Mouse (Mus musculus) c-Kit-positive CD71-negative TER-119-negative erythroid progenitor cells, embryonic 14.5 days (primary cell): ENCODE measurements around the gene Abhd17a.
A peak's percentile ranks its signal among the peaks of the same experiment; 100 is the strongest.

Experiments
- DNase-seq: peaks from one replicate; pipeline ENCODE4 v3.0.0-alpha.2; 2013; ENCODE audit warnings: low read depth

Abhd17a gene

DNA sequence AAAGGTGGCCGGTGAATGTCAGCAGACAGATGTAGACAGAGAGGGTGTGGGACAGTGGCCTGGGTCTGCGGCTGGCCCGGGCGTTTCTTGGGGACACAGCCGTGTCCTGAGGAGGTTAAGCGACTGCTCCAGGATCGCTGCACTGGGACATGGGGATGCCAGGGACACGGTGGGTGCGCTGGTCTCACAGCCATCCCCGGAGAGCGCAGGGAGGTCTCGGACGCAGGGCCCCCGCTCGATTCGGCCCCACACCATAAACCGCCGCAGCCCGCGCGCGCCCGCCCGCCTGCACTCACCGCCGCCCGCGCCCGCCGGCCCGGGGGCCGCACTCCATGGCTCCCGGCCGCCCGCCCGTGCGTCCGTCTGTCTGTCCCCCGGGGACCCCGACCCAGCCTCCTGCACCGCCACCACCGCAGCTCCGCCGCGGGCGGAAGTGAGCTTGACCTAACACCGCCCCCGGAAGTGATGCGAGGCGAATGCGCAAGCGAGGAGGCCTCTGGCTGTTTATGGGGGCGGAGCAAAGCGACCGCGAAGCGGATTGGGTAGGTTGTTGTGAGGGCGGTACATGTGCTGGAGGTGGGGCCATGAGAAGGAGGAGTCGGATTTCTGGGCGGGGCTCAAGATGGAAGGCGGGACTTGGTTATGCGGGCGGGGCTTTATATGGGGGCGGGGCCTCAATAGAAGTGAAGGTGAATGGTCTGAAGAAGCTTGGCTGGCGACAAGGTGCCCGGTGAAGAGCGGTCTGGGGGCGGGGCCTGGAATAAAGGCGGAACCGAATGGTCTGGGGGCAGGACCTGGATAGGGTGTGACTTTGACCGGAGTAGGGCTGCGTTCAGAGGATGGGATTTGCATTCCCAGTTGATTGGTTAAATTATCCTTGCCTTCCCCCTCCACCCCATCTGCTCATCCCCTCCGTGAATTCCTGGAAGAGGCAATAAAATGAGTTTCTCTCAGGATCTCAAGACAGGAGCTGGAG is at the start of gene Abhd17a:
Gene Abhd17a, minus strand, starts transcription at position 463 of the 976 bp plus-strand sequence.
- DNase-seq: peak; percentile 99

DNA sequence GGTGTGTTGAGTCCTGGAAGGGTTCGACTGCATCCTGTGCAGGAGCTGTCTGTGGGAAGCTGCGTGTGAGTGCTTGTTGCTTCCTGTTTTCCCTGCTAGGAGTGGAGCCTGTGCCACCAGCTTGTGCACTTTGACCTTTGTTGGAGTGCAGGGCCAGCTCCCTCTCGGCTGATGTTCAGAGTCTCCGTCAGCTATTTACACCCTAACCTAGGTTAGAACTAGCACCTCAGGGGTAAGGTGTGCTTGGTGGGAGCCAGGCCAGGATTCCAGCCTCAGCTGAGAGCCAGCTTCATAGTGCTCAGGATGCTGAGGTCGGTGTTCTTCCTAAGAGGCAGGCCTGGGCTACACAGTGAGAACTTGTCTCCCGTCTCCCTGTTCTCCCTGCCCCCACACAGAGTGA is 45.2 kb upstream of the Abhd17a start:
- DNase-seq: no peak

DNA sequence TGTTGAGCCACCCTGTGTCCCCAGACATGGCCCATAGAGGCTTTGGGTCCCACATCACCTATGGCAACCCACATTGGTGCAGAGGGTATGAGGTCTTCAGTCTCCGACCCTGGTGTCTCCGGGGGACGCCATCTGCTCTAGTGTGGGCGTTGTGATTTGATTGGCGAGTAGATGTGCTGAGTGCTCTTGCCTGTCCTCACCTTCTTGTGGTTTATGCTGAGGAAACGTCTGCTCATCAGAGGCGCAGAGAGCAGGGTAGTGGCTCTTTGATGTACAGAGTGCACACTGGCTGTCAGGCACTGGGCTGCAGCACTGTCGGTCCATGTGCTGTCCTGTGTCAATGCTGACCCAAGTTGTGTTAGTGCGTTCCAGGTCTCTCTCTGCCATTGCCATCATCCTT is 38.8 kb upstream of the Abhd17a start:
- no peak for DNase-seq

DNA sequence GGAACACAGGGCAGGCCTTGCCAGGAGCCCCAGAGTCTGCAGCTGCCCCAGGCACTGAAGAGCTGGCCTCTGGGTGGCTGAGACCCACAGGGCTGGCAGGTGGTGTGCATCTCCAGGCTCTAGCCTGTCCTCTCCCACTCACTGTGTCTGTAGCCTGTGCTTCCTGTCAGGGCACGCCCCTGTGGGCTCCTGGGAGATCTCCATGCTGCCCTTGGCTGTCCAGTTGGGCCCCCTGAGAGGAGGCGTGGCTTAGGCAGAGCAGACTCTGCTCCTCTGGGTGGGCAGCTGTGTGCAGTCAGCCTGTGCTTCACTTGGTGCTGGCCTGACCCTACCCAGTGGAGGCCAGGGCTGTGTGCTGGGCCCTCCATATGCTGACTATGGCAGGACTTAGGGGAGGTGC is 37.5 kb upstream of the Abhd17a start:
- no peak for DNase-seq

DNA sequence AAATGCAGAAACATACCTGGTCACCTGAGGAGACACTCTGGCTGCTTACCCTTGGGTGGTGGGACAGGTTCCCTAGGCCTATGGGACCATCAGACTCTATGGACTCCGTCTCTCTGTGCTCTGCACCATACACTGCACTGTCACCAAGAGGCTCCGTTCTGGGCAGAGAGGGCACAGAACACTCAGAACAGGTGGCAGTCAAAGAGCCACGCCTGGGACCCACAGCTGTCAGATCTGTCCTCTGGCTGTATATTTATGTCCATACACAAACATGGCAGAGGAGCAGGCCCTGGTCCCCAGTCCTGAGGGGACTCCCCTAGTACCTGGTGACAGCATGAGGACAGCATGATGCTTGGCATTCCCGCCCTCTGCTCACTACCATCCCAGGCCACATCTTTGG is 35.6 kb upstream of the Abhd17a start:
- DNase-seq: no peak

DNA sequence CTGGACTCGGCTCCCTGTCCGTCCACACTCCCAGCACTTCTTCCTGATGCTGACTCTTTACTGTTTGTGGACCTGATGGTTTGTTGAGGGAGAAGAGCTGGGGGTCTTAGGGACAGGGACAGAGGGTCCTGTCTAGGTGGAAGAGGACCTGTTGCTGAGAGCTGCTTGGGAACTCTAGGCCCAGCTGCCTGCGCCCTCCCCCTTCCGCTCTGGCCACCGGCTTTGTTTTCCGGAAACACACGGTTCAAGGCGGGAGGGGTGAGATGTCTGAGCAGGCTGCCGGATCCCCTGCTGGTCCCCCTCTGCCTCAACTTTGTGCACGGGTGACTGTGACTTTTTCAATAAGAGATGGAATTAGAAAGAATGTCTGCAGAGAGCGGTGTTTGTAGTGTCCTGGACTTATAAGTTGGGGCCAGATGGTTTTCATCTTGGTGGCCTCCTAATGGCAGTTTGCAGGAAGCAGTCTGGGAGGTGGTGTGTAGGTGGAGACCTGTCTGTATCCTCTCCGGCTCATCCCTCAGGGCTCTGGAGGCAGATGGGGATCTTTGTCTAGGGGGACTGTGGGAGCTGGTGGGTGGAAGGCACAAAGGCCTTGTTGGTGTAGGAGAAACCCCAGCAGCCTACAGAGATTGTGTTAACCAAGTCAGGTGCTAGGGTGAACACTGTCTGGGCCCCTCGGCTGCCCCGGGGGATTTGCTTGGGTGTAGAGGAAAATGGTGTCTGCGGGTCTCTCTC is 33.5 kb upstream of the Abhd17a start:
- DNase-seq: no peak

DNA sequence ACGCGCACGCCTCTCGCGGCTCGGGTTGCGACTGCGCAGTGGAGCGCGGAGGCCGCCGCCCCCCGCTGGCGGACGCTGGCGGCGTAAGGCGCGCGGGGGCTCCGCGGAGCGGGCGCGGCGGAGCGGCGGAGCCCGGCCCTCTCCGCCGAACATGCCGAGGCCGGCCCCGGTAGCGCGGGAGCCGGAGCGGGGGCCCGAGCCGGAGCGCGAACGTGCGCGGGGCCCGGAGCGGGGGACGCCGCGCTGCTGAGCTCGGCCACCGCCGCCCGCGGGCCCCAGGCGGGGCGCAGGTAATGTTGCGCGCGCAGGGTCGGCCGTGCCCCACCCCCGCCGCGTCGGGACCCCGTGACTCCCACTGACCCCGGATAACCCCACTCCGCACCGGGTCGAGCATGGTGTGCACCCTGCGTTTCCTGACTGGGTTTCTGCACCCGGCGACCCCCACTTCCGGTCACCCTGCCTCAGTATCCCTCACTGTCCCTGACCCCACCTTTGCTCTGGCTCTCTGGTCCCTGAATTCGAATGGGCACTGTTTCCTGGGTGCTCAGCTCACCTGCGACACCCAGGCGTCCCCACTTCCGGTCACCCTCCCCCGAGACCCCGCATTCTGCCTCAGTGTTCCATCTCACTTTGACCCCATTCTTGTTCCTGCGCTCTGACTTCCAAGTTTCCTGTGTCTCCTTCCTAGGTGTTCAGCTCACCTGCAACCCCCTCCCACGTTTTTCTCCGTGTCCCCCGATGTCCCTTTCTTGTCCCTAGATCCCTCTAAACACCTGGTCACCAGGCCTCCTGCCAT is 32.7 kb upstream of the Abhd17a start, which contains the start of gene Csnk1g2:
Gene Csnk1g2, plus strand, starts transcription at position 178 of the 796 bp plus-strand sequence.
- no peak for DNase-seq

DNA sequence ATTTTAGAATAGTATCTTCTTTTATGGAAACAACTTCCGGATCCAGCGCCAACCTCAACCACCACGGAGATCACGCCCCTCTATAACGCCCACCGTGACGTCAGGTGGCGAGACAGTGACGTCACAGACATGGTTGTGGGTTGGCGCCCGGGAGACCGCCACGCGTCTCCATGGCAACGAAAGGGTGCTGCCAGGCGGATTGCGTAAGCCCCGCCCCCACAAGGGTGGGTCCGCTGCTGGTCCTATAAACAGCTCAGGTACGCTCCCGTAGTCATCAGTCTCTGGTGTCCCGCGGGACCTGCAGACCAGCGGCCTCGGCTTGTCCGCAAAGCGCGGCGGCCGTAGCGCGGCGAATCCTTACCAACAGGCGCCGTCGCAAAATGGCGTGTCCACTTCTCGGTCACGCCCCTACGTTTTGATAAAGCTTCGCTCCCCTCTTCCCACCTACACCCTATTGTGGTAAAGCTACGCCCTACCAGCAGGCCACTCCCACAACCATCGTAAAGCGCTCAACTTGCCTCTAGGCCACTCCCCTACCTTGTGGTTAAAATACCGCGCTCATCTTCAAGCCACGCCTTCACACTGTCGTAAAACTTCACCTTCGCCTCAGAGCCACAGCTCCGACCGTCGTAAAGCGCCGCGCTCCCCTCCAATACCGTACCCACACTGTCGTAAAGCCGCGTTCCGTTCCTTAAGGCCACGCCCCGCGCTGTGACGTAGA is 32.0 kb upstream of the Abhd17a start:
- peak; percentile 100 for DNase-seq

DNA sequence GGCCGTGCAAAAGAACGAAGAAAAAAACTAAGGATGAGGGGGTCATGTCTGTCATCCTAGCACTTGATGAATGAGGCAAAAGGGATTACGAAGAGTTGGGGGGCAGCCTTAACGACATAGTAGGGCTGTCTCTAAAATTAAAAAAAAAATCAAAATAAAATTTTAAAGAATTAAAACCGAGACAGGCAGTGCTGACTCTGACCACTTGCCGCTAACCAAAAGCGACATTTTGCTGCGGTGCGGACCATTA is 31.5 kb upstream of the Abhd17a start:
- DNase-seq: no peak

DNA sequence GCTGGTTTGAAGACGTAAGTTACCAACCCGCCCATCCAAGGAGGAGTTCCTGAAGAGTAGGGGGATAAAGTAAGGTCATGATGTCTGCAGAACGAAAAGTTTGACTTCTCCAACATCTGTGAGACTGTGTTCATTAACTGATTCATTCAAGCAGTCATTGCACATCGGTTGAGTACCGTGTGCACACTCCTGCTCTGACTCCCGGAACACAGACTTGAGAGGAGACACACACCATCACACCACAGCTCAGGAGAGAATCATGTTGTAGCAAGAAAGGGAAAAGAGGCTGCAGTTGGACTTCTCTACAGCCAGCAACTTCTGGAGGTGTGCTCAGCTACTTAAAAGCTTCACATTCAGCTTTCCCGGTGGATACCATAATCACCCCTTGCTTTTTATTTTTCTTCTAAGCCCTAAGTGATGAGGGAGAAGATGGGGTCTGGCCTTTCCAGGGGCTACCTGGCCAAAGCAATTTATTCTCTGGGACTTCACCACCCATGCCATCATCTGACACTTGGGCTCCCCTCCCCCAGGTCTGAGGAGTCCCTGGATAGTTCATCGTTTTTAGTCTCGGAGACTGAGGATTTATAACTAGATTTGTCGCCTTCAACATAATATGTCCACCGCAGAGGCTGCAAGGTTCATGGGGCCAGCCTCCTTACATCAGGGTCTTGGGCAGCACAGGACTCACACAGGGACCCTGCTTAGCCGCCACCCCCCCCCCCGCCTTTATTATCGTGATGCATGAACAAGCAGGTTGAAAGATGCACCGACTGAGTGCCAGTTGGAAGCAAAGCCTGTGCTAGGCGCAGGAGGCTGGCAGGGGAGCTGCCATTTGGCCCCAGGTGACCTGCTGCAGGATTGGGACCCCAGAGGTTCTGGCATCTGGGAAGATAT is 30.9 kb upstream of the Abhd17a start:
- no peak for DNase-seq

DNA sequence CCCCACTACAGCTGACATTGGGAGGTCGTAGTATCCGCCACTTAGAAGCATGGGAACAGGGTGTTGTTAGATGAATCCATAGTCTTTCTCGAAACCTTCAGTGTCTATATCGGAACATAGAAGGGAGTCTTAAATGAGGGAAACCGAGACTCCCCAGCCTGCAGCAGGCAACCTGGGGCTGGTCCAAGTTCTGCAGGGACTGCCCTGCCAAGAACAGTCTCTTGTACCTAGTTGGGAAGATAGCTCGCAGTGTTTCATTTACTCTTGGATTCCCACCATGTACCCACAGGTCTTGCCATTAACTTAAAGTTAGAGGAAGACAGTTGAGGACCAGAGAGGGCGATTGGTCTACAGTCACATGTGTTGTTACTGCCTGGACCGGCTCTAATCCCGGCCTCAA is 30.2 kb upstream of the Abhd17a start:
- no peak for DNase-seq

DNA sequence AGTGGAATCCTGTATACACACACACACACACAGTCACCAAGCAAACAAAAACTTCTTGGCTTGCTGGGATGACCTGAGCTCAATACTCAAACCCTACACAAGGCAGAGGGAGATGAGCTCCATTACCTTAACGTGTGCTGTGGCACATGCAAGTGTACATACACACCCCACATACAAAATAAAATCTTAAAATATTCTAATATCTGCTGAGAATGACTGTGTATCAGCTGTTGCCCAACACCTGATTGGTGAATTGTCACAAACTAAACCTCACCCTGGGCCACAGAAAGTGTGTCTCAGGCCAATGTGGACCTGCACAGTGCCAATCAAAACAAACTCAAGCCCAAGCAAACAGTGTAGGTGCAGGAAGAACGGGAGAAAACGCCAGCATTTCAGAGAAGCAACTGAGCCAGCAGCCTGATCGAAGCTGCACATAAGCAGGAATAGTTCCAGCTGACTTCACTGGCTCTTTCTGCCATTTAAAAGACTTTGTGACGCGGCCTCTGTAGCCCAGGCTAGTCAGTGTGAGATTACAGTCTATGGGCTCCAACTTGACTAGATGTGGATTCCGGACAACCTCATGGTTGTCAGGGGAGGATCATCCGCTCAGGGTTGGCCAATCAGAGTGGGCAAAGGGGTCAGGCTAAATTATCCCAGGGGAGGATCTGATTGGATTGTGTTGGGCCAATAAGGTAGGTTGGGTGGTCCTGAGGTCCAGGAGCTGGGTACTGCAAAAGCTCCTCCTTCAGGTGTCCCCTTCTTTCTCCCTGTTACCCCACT is 29.5 kb upstream of the Abhd17a start:
- no peak for DNase-seq

DNA sequence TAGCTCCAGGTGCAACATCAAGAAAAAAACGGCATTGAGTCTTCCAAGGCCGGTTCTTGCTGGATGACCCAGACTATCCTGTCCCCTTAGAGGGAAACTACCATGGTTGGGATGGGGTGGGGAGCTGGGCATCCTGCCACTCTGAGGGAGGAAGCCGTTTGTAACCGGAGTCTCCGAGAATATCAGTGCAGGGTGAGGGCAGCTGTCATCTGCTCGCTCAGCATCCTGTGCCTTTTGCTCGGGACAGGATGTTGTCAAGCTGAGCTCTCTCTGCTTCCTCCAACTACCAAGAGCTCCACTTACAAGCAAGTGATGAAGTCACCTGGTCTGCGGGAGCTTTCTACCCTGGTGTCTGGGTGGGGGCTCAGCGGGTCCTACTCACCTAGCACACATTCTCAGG is 28.0 kb upstream of the Abhd17a start:
- DNase-seq: no peak

DNA sequence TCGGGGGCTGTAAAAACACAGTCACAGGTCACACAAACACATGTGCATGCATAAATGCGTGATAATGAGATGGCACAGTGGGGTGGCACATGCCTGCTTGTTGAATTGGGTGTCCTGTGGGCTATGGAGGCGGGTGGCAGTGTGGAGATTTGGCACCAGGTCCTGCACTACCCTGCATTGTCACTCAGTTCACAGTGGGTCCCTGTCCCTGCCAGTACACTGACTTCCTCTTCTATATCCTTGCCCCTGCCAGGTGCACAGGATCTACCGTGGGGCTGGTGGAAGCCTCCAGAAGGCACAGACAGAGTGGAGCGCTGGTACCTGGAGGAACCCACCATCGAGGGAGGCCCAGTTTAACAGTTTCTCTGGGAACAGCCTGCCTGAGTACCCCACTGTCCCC is 24.2 kb upstream of the Abhd17a start:
- DNase-seq: no peak

DNA sequence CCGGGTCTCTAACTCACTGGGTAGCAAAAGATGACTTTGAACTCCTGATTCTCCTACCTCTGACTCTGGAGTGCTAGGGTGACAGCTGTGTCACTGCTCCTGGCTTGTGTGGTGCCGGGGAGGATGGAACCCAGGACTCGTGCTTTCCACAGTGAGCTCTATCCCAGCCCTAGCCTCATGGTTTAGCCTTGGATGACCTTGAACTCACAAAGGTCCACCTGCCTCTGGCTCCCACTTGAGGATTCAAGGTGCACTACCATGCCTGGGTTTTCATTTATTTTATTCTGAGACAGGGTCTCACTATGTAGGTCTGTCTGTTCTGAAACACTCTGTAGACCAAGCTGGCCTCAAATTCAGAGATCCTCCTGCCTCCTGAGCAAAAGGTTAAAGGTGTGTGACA is 23.7 kb upstream of the Abhd17a start:
- DNase-seq: no peak

DNA sequence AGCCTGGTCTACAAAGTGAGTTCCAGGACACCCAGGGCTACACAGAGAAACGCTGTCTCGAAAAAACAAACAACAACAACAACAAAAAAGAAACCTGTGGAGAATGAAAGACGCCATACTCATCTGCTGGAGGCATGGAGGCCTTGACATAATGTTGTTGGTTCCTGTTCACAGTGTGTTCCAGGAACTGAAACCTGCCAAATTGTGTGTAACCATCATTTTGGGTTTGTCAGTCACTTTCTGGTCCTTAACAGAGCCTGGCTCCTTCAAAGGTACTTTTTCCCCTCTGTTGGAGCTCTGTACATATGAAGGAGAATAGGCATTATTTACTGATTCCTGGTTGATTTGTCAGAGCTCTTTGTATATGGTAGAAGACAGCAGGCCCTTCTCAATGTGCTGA is 21.8 kb upstream of the Abhd17a start:
- no peak for DNase-seq

DNA sequence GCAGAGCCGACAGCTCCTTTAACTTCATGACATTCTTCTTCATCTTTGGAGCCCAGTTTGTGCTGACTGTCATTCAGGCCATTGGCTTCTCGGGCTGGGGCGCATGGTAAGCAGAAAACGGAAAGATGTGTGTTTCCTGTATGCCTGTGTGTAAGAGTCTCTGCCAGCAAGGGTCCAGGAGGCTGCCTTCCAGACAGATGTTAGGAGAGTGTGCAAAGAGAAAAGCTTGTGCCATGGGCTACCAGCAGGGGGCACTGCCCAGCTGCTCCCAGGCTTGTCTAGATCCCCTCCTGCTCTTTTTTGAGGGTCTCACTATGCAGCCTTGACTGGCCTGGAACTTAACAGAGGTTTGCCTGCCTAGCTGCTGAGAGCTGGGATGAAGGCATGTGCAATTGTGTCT is 20.9 kb upstream of the Abhd17a start:
- no peak for DNase-seq

DNA sequence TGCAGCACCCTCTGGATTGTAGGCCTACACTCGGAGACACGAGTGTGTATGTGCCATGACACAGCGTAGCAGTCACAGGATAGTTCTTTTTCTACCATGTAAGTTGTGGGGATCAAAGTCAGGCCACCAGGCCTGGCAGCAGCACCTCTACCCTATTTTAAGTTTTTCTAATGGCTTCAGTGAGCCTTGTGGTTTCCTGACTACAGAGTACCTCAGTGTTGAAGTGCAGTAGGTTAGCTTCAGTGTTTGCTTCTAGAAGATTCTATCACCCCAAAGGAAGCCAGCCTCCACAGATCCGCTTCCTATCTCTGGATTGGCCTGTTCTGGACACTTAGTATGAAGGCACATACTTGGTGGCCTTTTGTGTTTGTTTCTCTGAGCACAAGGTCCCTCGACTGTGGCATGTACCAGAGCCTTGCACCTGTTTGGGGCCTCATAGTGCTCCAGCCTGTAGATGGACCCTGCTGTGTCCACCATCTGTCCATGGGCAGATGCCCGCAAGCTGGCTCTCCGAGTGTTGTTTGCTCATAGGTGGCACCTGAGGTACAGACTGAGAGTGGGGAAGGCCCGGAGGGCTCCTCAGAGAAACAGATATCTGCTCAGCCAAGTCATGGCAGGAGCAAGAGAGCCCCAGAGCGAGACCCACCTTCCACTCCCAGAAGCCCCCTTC is 20.1 kb upstream of the Abhd17a start:
- no peak for DNase-seq

DNA sequence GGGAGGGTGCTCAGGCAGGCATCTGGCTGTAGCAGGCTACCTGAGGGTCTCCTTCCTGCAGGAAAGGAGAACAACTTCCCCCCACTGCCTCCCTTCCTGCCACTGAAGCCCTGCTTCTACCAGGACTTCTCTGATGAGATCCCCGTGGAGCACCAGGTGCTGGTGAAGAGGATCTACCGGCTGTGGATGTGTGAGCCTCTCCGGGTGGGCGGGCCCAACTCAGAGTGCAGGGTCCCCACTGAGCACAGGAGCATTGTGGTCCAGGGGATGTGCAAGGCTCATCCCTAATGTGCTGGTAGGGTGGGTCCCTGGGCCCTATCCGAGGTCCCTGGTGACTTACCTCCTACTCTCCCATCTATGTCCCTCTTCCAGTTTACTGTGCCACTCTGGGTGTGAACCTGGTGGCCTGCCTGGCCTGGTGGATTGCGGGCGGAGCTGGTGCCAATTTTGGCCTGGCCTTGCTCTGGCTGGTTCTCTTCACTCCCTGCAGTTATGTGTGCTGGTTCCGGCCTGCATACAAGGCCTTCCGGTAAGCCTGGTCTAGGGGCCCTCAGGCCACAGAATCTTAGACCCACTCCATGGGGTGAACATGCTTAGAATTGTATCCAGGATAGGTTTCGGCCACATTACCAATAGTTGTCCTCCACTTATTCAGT is 19.3 kb upstream of the Abhd17a start:
- no peak for DNase-seq
